Mouse (Mus musculus): ENCODE results near the gene Evi2b. TPM values are rescaled to one million over a fixed set of nuclear protein-coding genes. Genes with fewer than 3 reads are reported as not detected.
A peak's percentile ranks its signal among the peaks of the same experiment; 100 is the strongest.

The Evi2b gene
- total and polyA plus RNA-seq, 3 experiments = 12.0 to 105 (median 40.5) TPM

DNA sequence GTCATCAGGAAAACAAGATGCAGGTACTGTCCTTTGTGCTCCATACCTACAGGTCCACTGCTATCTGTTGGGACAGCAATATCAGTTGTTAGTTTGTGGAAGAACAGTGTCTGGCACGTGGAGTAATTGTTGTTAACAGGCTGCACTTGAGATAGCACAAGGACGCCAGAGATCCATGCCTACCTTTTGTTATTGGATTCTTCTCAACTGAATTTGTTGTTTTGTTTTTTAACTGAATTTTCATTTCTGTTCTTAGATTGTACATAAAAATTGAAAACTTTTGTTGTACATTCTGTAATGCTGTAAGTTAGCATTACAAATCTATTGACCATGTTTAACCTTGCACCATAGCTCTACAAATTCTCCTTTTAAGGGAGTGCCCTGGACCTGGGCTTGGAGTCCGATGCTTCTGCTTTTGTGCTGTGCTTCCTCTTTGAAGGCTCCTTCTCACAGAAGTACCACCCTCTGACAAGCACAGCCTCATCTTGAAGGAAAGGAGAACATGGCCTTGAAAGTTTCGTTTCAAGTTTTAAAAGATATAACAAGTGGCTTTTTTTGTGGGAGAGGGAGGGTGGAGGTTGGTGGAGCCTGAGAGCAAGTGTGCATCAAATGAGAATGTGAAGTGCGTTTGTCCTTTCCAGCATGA, 4.3 kb upstream of the Evi2b start:
- H3K79me2 ChIP-seq (replicated peaks; ENCODE audit: control insufficient read depth, extremely low read depth, insufficient read depth, poor library complexity, severe bottlenecking) = peaks cover 34% of the 10 kb centered on the region
- peak; percentile 78 for DNase-seq (ENCODE audit: extremely low read depth)
- H3K4me3 ChIP-seq (replicated peaks in 1 of 3; ENCODE audit: low read depth in 2 of 3, low read length in 2 of 3, poor library complexity in 1 of 3) = peak overlapping the region; percentile 65 to 89 (median 78)
- H3K36me3 ChIP-seq (replicated peaks in 1 of 2; ENCODE audit: control insufficient read depth in 1 of 2, insufficient read depth in 1 of 2, low read length in 1 of 2) = peaks cover 18 to 36% of the 10 kb centered on the region in 2 experiments
- in situ Hi-C loops (cut with MboI; ENCODE audit: low pct_ligation_motif_present, low pct_unique_long_range_greater_than_20kb, low sequenced_read_pairs) = no loop called here
- dilution Hi-C loops (cut with MboI; ENCODE audit: extremely low pct_ligation_motif_present, extremely low pct_unique_long_range_greater_than_20kb, low sequenced_read_pairs) = no loop called here
- no peaks in the 10 kb centered on the region for H3K9me3 ChIP-seq (replicated peaks; ENCODE audit: low read length)
- peak overlapping the region; percentile 99 for H3K9ac ChIP-seq (ENCODE audit: insufficient read depth, low read depth)
- TF ChIP-seq PAX5 (IDR thresholded peaks at IDR 0.05; ENCODE audit: low read length) (no peak), TCF12 (IDR thresholded peaks at IDR 0.05; ENCODE audit: low read depth, low read length) (0 out of 2 replicates have a peak, but pooled peaks have one; percentile 33), MAX (IDR thresholded peaks at IDR 0.05; ENCODE audit: low read length) (peak; percentile 17; the same call in 1 of the 2 replicates)
- no peaks in the 10 kb centered on the region for H3K27me3 ChIP-seq (replicated peaks)
- peaks cover 24 to 62% of the 10 kb centered on the region in 2 experiments for H3K4me1 ChIP-seq (ENCODE audit: control insufficient read depth in 1 of 2, insufficient read depth in 2 of 2)
- peak overlapping the region; percentile 97 for H3K27ac ChIP-seq (ENCODE audit: insufficient read depth, low read depth)
- peak overlapping the region; percentile 82 for H3K4me2 ChIP-seq (ENCODE audit: insufficient read depth, low read depth, poor library complexity, severe bottlenecking)

- H3K27ac ChIP-seq (ENCODE audit: insufficient read depth, low read depth) = peak overlapping the region; percentile 97
- peaks cover 24 to 60% of the 10 kb centered on the region in 2 experiments for H3K4me1 ChIP-seq (ENCODE audit: control insufficient read depth in 1 of 2, insufficient read depth in 2 of 2)
- H3K9me3 ChIP-seq (replicated peaks; ENCODE audit: low read length) = no peaks in the 10 kb centered on the region
- peak; percentile 96 for DNase-seq (ENCODE audit: extremely low read depth)
- peak overlapping the region; percentile 5 to 65 (median 35) for H3K4me3 ChIP-seq (replicated peaks in 1 of 3; ENCODE audit: low read depth in 2 of 3, low read length in 2 of 3, poor library complexity in 1 of 3)
- peak overlapping the region; percentile 99 for H3K9ac ChIP-seq (ENCODE audit: insufficient read depth, low read depth)
- H3K36me3 ChIP-seq (replicated peaks in 1 of 2; ENCODE audit: control insufficient read depth in 1 of 2, insufficient read depth in 1 of 2, low read length in 1 of 2) = peaks cover 18 to 35% of the 10 kb centered on the region in 2 experiments
- H3K4me2 ChIP-seq (ENCODE audit: insufficient read depth, low read depth, poor library complexity, severe bottlenecking) = peak overlapping the region; percentile 82
- dilution Hi-C loops (cut with MboI; ENCODE audit: extremely low pct_ligation_motif_present, extremely low pct_unique_long_range_greater_than_20kb, low sequenced_read_pairs) (no loop called here), in situ Hi-C loops (cut with MboI; ENCODE audit: low pct_ligation_motif_present, low pct_unique_long_range_greater_than_20kb, low sequenced_read_pairs) (no loop called here)
- peaks cover 38% of the 10 kb centered on the region for H3K79me2 ChIP-seq (replicated peaks; ENCODE audit: control insufficient read depth, extremely low read depth, insufficient read depth, poor library complexity, severe bottlenecking)
- no peaks in the 10 kb centered on the region for H3K27me3 ChIP-seq (replicated peaks)
- TF ChIP-seq E2F4 (IDR thresholded peaks at IDR 0.05; ENCODE audit: insufficient replicate concordance, low read depth, low read length) = no peak
- TF ChIP-seq CTCF (conservative IDR thresholded peaks at IDR 0.05 in 1 of 2, IDR thresholded peaks at IDR 0.05 in 1 of 2; ENCODE audit: low read depth in 2 of 2, low read length in 2 of 2) = no peak
- peak; percentile 97 for TF ChIP-seq MEF2A (IDR thresholded peaks at IDR 0.05; ENCODE audit: borderline replicate concordance, low read depth, low read length)
- TF ChIP-seq NELFE (IDR thresholded peaks at IDR 0.05; ENCODE audit: low read depth, low read length) = peak; percentile 64
- TF ChIP-seq TBP (conservative IDR thresholded peaks at IDR 0.05; ENCODE audit: low read depth, low read length) = peak; percentile 93
- TF ChIP-seq POLR2AphosphoS2 (IDR thresholded peaks at IDR 0.05; ENCODE audit: low read depth, low read length) = peak; percentile 96
- peak; percentile 94 for TF ChIP-seq BHLHE40 (IDR thresholded peaks at IDR 0.05; ENCODE audit: low read depth, low read length)
- peak; percentile 39 for TF ChIP-seq JUN (IDR thresholded peaks at IDR 0.05; ENCODE audit: insufficient read depth, low read depth, low read length)
- peak; percentile 39; the same call in 1 of the 2 replicates for TF ChIP-seq NRF1 (IDR thresholded peaks at IDR 0.05; ENCODE audit: low read depth, low read length)
- peak; percentile 81 for TF ChIP-seq ELF1 (IDR thresholded peaks at IDR 0.05; ENCODE audit: low read depth, low read length)
- TF ChIP-seq UBTF (IDR thresholded peaks at IDR 0.05; ENCODE audit: low read depth, low read length) = peak; percentile 72; the same call in 1 of the 2 replicates
- peak; percentile 98 for TF ChIP-seq ETS1 (conservative IDR thresholded peaks at IDR 0.05; ENCODE audit: low read depth, low read length)
- TF ChIP-seq USF1 (IDR thresholded peaks at IDR 0.05; ENCODE audit: low read depth, low read length) = no peak
- TF ChIP-seq MAFK (IDR thresholded peaks at IDR 0.05; ENCODE audit: insufficient replicate concordance, low read length) = peak; percentile 90
- TF ChIP-seq ZNF384 (IDR thresholded peaks at IDR 0.05; ENCODE audit: low read depth, low read length) = no peak
- TF ChIP-seq EP300 (IDR thresholded peaks at IDR 0.05; ENCODE audit: low read length) = peak; percentile 100
- TF ChIP-seq CHD2 (IDR thresholded peaks at IDR 0.05; ENCODE audit: low read length) = peak; percentile 83
- TF ChIP-seq RAD21 (IDR thresholded peaks at IDR 0.05; ENCODE audit: low read depth, low read length) = peak; percentile 25
- no peak for TF ChIP-seq ZC3H11A (IDR thresholded peaks at IDR 0.05; ENCODE audit: low read depth, low read length)
- TF ChIP-seq SIN3A (IDR thresholded peaks at IDR 0.05; ENCODE audit: low read length) = peak; percentile 98
- TF ChIP-seq HCFC1 (IDR thresholded peaks at IDR 0.05; ENCODE audit: low read depth, low read length) = peak; percentile 64
- peak; percentile 95 for TF ChIP-seq TCF12 (IDR thresholded peaks at IDR 0.05; ENCODE audit: low read depth, low read length)
- TF ChIP-seq POLR2A (IDR thresholded peaks at IDR 0.05; ENCODE audit: low read depth, low read length) = peak; percentile 69; the same call in 1 of the 2 replicates
- TF ChIP-seq JUND (conservative IDR thresholded peaks at IDR 0.05; ENCODE audit: low read depth, low read length) = peak; percentile 83
- TF ChIP-seq MAX (IDR thresholded peaks at IDR 0.05; ENCODE audit: low read length) = peak; percentile 91
- TF ChIP-seq KAT2A (IDR thresholded peaks at IDR 0.05; ENCODE audit: insufficient replicate concordance, low read length) = peak; percentile 70; the same call in 1 of the 2 replicates
- peak; percentile 96 for TF ChIP-seq ZMIZ1 (IDR thresholded peaks at IDR 0.05; ENCODE audit: low read depth, low read length)
- TF ChIP-seq USF2 (conservative IDR thresholded peaks at IDR 0.05; ENCODE audit: low read depth, low read length) = no peak
- TF ChIP-seq SMC3 (IDR thresholded peaks at IDR 0.05; ENCODE audit: low read depth, low read length) = no peak
Observed at GRCm38 (mm10) chr11:79527015-79527738, 3.6 kb upstream of the Evi2b start.

Measured in CH12.LX (cell line).